Mouse (Mus musculus): Measurements from ENCODE around the gene Mtfr1l. TPM values are rescaled to one million over a fixed set of nuclear protein-coding genes. Genes with fewer than 3 reads are reported as not detected.

Gene Mtfr1l
- polyA plus RNA-seq (2014; fragmentation: Nextera tagmentation; extraction: Ambion mirVana) = 126 and 137 TPM in 2 replicates

- peak; percentile 97 for ATAC-seq (ENCODE audit: low read depth)
- H3K4me3 ChIP-seq (ENCODE audit: low read depth, low read length) = peak within 1 kb of the TSS; percentile 98
Measured at GRCm38 (mm10) chr4:134534932-134535786, at the start of gene Mtfr1l. Gene Mtfr1l, minus strand, starts transcription at chr4:134535387.

GRCm38 (mm10) chr4:134583513-134583912, 48.3 kb upstream of the Mtfr1l start:
- DNase-seq (ENCODE audit: low spot score) (no peak), ATAC-seq (ENCODE audit: low read depth) (no peak)
- H3K4me1 ChIP-seq (ENCODE audit: control insufficient read depth, insufficient read depth, low read length) = peaks cover 18% of the 10 kb centered on the region
- no peaks in the 10 kb centered on the region for H3K36me3 ChIP-seq (ENCODE audit: control insufficient read depth, insufficient read depth, low read length)
- H3K9me3 ChIP-seq (ENCODE audit: control insufficient read depth, low read length) = no peaks in the 10 kb centered on the region
- no peak overlapping the region for H3K4me3 ChIP-seq (ENCODE audit: low read depth, low read length)
- no peak overlapping the region for H3K27ac ChIP-seq (replicated peaks; ENCODE audit: low read depth, low read length)
- no peak overlapping the region for H3K4me2 ChIP-seq (ENCODE audit: low read depth, low read length)
- WGBS = 61% methylated on average over 3 of the region's 3 CpGs
- H3K9ac ChIP-seq (ENCODE audit: low read depth, low read length) = no peak overlapping the region
- no peaks in the 10 kb centered on the region for H3K27me3 ChIP-seq (replicated peaks; ENCODE audit: control insufficient read depth, insufficient read depth, low read length)

More at GRCm38 (mm10) chr4:134534932-134535786, at the start of gene Mtfr1l:
- Histone ChIP-seq H3K27ac (replicated peaks; ENCODE audit: low read depth, low read length) (peak within 1 kb of the TSS; percentile 92), H3K4me2 (ENCODE audit: low read depth, low read length) (peak within 1 kb of the TSS; percentile 91), H3K27me3 (replicated peaks; ENCODE audit: control insufficient read depth, insufficient read depth, low read length) (no peaks in the 10 kb centered on the region), H3K9me3 (ENCODE audit: control insufficient read depth, low read length) (no peaks in the 10 kb centered on the region), H3K4me1 (ENCODE audit: control insufficient read depth, insufficient read depth, low read length) (peaks cover 13% of the 10 kb centered on the region), H3K36me3 (ENCODE audit: control insufficient read depth, insufficient read depth, low read length) (peaks cover 39% of the 10 kb centered on the region), H3K9ac (ENCODE audit: low read depth, low read length) (peak within 1 kb of the TSS; percentile 93)
- DNase-seq (ENCODE audit: low spot score) = peak; percentile 99
- WGBS = under 1% methylated on average over 42 of the region's 71 CpGs

DNA sequence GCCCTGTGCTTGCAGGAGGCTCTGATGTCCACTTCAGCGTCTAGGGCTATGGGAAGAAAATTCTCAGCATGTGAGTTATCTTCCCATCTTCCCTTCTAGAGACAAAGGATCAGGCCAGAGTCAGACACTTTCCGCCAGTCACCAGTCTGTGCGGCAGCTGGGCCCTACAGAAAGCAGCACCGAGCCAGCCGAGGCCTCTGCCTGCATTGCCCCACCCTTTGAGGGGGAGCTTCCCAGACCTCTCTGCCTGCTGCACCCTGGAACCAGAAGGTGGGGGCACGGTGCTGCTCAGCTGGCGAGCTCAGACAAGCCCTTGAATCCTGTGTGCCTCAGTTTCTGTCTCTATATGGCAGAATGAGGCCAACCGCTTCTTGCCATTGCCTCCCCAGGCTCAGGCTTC, 46.2 kb upstream of the Mtfr1l start:
- Histone ChIP-seq H3K4me1 (ENCODE audit: control insufficient read depth, insufficient read depth, low read length) (peaks cover 20% of the 10 kb centered on the region), H3K36me3 (ENCODE audit: control insufficient read depth, insufficient read depth, low read length) (no peaks in the 10 kb centered on the region), H3K27me3 (replicated peaks; ENCODE audit: control insufficient read depth, insufficient read depth, low read length) (no peaks in the 10 kb centered on the region), H3K9ac (ENCODE audit: low read depth, low read length) (no peak overlapping the region), H3K4me2 (ENCODE audit: low read depth, low read length) (no peak overlapping the region), H3K4me3 (ENCODE audit: low read depth, low read length) (no peak overlapping the region), H3K9me3 (ENCODE audit: control insufficient read depth, low read length) (no peaks in the 10 kb centered on the region), H3K27ac (replicated peaks; ENCODE audit: low read depth, low read length) (no peak overlapping the region)
- WGBS = 55% methylated on average over 8 of the region's 8 CpGs
- peak; percentile 53 for DNase-seq (ENCODE audit: low spot score)
- peak; percentile 38; the same call in 1 of the 2 replicates for ATAC-seq (ENCODE audit: low read depth)

DNA sequence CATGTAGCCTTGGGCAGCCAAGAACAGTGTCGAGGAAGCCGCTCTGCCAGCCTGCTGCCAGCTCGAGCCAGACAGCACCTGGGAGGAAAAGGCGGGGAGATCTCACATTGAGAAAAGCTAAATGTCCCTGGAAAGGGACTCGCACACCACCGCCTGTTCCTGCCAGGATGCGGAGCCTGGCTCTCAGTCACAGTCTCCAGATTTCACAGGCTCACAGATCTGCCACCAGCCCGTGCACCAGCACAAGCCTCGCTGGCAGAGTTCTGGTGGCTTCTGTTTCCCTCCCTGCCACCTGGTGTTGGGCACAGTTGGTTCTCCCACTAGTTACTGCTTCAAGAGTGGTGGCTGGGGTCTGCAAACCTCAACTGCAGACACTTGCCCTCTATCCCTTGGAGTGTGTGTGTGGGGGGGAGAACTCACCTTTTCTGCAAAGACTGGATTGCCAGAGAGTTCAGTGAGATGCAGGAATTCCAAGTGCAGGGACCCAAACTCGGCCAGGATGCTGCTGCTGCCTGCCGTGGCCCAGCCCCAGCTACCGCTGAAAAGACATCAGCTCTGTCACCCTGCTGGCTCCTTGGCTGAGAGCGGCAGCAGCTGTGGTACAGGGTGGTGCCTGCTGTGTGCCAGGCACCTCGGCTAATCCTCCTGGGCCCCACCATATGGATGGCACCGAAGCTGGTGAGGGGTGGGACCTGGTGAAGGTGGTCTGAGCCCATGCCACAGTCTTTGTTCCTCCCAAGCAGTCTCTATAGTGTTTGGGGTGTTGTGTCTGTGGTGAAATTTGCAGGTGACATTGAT, 45.4 kb upstream of the Mtfr1l start:
- no peaks in the 10 kb centered on the region for H3K9me3 ChIP-seq (ENCODE audit: control insufficient read depth, low read length)
- no peak overlapping the region for H3K4me3 ChIP-seq (ENCODE audit: low read depth, low read length)
- DNase-seq (ENCODE audit: low spot score) = no peak
- ATAC-seq (ENCODE audit: low read depth) = no peak
- H3K9ac ChIP-seq (ENCODE audit: low read depth, low read length) = no peak overlapping the region
- H3K4me1 ChIP-seq (ENCODE audit: control insufficient read depth, insufficient read depth, low read length) = peaks cover 20% of the 10 kb centered on the region
- WGBS = 69% methylated on average over 15 of the region's 15 CpGs
- H3K36me3 ChIP-seq (ENCODE audit: control insufficient read depth, insufficient read depth, low read length) = no peaks in the 10 kb centered on the region
- no peak overlapping the region for H3K27ac ChIP-seq (replicated peaks; ENCODE audit: low read depth, low read length)
- H3K4me2 ChIP-seq (ENCODE audit: low read depth, low read length) = no peak overlapping the region
- H3K27me3 ChIP-seq (replicated peaks; ENCODE audit: control insufficient read depth, insufficient read depth, low read length) = no peaks in the 10 kb centered on the region

- 21% methylated on average over 5 of the region's 5 CpGs for WGBS
- Histone ChIP-seq H3K27ac (replicated peaks; ENCODE audit: low read depth, low read length) (no peak overlapping the region), H3K4me3 (ENCODE audit: low read depth, low read length) (no peak overlapping the region), H3K36me3 (ENCODE audit: control insufficient read depth, insufficient read depth, low read length) (no peaks in the 10 kb centered on the region), H3K27me3 (replicated peaks; ENCODE audit: control insufficient read depth, insufficient read depth, low read length) (no peaks in the 10 kb centered on the region), H3K4me2 (ENCODE audit: low read depth, low read length) (peak overlapping the region; percentile 30; the same call in 1 of the 2 replicates), H3K4me1 (ENCODE audit: control insufficient read depth, insufficient read depth, low read length) (peaks cover 20% of the 10 kb centered on the region), H3K9ac (ENCODE audit: low read depth, low read length) (peak overlapping the region; percentile 43), H3K9me3 (ENCODE audit: control insufficient read depth, low read length) (no peaks in the 10 kb centered on the region)
- DNase-seq (ENCODE audit: low spot score) (no peak), ATAC-seq (ENCODE audit: low read depth) (no peak)
Measured at GRCm38 (mm10) chr4:134579620-134580019, 44.4 kb upstream of the Mtfr1l start.

DNA sequence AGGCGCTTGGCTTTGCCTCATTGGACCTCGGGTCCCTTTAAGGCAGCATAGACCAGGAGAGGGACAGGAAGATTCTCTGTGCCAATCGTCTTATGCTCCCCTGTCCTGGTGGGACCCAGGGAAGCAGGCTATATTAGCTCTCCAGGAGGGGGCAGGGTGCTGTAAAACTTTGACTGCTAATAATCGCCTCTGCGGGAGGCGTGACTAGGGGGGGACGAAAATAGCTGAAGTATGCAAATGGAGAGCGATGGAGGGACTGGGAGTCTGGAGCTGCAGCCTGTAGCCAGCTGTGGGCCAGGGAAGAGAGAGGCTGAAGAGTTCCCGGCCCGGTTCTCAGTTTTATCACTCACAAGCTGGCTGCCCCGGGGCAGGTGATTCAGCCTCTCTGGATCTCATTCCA, 44.0 kb upstream of the Mtfr1l start:
- DNase-seq (ENCODE audit: low spot score) (peak; percentile 67), ATAC-seq (ENCODE audit: low read depth) (peak; percentile 54; the same call in 1 of the 2 replicates)
- Histone ChIP-seq H3K27ac (replicated peaks; ENCODE audit: low read depth, low read length) (no peak overlapping the region), H3K4me2 (ENCODE audit: low read depth, low read length) (peak overlapping the region; percentile 30; the same call in 1 of the 2 replicates), H3K27me3 (replicated peaks; ENCODE audit: control insufficient read depth, insufficient read depth, low read length) (no peaks in the 10 kb centered on the region), H3K4me3 (ENCODE audit: low read depth, low read length) (no peak overlapping the region), H3K4me1 (ENCODE audit: control insufficient read depth, insufficient read depth, low read length) (peaks cover 20% of the 10 kb centered on the region), H3K9ac (ENCODE audit: low read depth, low read length) (peak overlapping the region; percentile 43), H3K36me3 (ENCODE audit: control insufficient read depth, insufficient read depth, low read length) (0 out of 2 replicates have a peak, but pooled peaks cover 4% of the 10 kb centered on the region), H3K9me3 (ENCODE audit: control insufficient read depth, low read length) (no peaks in the 10 kb centered on the region)
- WGBS = 13% methylated on average over 11 of the region's 11 CpGs

GRCm38 (mm10) chr4:134578407-134578806, 43.2 kb upstream of the Mtfr1l start:
- no peak overlapping the region for H3K4me2 ChIP-seq (ENCODE audit: low read depth, low read length)
- DNase-seq (ENCODE audit: low spot score) (peak; percentile 53), ATAC-seq (ENCODE audit: low read depth) (no peak)
- 0 out of 2 replicates have a peak, but pooled peaks cover 5% of the 10 kb centered on the region for H3K36me3 ChIP-seq (ENCODE audit: control insufficient read depth, insufficient read depth, low read length)
- no peak overlapping the region for H3K4me3 ChIP-seq (ENCODE audit: low read depth, low read length)
- H3K9ac ChIP-seq (ENCODE audit: low read depth, low read length) = no peak overlapping the region
- peaks cover 20% of the 10 kb centered on the region for H3K4me1 ChIP-seq (ENCODE audit: control insufficient read depth, insufficient read depth, low read length)
- 63% methylated on average over 5 of the region's 5 CpGs for WGBS
- no peaks in the 10 kb centered on the region for H3K9me3 ChIP-seq (ENCODE audit: control insufficient read depth, low read length)
- H3K27me3 ChIP-seq (replicated peaks; ENCODE audit: control insufficient read depth, insufficient read depth, low read length) = no peaks in the 10 kb centered on the region
- no peak overlapping the region for H3K27ac ChIP-seq (replicated peaks; ENCODE audit: low read depth, low read length)

DNA sequence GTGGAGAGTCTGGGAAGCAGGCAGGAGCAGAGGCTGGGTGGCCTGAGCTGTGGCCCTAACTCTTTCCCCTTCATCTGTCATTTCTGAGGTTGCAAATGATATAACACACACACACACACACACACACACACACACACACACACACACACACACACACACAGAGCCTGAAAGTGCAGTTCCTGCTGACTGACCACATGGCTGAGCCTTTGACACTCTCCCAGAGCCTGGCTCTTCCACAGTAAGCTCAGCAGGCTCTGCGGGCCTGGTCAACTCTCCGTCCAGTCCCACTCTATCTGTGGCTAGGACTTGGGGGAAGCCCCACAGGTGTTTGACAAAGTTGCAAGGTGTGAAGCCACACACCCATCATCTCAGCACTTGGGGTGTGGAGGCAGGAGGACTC, 42.1 kb upstream of the Mtfr1l start:
- DNase-seq (ENCODE audit: low spot score) (no peak), ATAC-seq (ENCODE audit: low read depth) (no peak)
- Histone ChIP-seq H3K4me2 (ENCODE audit: low read depth, low read length) (no peak overlapping the region), H3K4me1 (ENCODE audit: control insufficient read depth, insufficient read depth, low read length) (peaks cover 20% of the 10 kb centered on the region), H3K9ac (ENCODE audit: low read depth, low read length) (no peak overlapping the region), H3K9me3 (ENCODE audit: control insufficient read depth, low read length) (no peaks in the 10 kb centered on the region), H3K36me3 (ENCODE audit: control insufficient read depth, insufficient read depth, low read length) (0 out of 2 replicates have a peak, but pooled peaks cover 5% of the 10 kb centered on the region), H3K27ac (replicated peaks; ENCODE audit: low read depth, low read length) (no peak overlapping the region), H3K4me3 (ENCODE audit: low read depth, low read length) (no peak overlapping the region), H3K27me3 (replicated peaks; ENCODE audit: control insufficient read depth, insufficient read depth, low read length) (no peaks in the 10 kb centered on the region)
- 45% methylated on average over 2 of the region's 2 CpGs for WGBS
